Mouse (Mus musculus) inflammation-experienced regulatory T-cells, adult 16 weeks (primary cell): ENCODE results near the gene Slc25a22. TPM values are rescaled to one million over a fixed set of nuclear protein-coding genes. Genes with fewer than 3 reads are reported as not detected.

Experiments used
- polyA plus RNA-seq: library from polyadenylated mRNA; unstranded; fragments of 100-300 nt; shearing (Covaris generic); gene quantifications from one replicate; pipeline ENCODE4 v1.2.1, GENCODE M21; 2017

The Slc25a22 gene
- polyA plus RNA-seq = 82.4 TPM

DNA sequence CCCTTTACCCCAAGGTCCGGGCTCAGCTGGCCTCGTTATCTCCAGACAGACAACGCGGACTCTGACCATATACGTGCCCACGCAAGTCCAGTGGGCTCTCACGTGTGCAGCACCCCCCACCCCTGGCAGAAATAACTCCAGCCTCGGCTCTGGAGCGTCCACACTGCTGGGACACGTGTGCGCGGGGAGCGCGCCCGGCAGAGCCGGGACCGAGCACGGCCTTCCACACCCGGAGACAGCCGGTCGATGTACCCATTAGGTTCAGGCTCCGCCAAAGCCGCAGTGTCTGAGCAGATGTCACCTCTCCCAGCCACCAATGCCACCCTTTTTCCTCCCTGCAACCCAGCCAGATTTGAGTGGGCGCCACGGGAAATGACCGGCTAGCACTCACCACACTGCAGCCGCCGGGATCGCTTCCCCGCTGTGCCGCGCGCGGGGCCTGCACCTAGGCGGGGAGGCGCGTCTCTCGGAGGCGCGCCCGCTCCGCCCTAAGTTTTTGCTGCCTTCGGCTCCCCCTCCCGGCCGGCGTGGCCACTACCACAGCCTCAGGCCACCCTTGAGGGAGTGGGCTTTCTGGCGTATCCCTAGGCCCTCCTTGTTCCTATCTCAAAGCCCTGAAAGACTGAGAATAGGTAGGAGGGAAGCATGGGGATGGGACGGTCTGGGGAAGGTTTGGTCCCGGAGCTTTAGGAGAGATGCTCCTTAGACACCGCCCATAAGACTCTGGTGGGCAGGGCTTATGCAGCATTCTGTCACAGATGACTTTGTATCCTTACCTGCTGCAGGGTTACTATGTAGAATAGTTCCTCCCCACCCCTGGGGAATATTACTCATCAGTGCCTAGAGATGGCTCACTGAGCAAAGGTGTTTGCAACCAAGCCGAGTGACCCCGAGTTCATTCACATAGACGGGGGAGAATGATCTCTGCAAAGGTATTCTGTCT, at the start of gene Slc25a22:
Gene Slc25a22 (minus strand): TSS at position 715 of the 943 bp plus-strand sequence.

DNA sequence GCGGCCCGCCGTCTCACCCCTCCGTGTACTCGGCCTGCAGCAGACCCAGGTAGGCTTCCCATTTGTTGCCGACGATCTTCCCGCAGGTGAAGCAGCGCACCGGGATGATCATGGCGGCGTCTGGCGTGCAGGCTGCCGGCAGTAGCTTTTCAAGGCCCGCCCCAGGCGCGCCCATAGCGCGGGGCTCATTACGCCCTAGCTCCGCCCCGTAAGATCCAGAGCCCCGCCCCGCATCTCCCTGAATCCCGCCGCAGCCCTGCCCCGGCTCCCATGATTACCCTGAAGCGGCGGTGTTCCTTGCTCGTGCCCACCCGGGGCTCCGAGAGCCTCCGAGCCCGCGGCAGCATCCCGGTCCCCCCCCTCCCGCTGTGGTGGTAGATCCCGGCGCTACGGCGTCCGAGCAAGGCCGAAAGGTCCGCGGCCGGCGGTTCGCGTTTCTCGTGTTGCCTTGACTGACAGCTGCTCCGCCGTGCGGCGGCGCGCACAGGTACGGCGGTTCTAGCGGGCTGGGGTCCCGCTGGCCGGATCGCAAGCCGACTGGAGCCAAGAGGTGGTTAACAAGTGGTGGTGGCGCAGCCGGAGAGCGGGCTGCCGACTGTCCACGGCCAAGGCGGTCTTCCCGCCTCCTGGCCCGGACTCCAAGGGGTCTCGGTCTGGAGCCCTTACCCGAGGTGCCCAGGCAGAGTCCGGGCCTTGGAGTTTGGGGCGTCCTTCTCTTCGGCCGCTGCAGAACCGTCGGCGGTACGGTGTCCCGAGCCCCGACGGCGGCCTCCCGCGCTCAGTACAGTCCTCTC, 37.5 kb upstream of the Slc25a22 start, which contains the start of the genes Polr2l and Tspan4:
Gene Polr2l (minus strand): TSS at position 122 of the 794 bp plus-strand sequence.
Gene Tspan4 (plus strand): TSS at position 230 of the 794 bp plus-strand sequence.

DNA sequence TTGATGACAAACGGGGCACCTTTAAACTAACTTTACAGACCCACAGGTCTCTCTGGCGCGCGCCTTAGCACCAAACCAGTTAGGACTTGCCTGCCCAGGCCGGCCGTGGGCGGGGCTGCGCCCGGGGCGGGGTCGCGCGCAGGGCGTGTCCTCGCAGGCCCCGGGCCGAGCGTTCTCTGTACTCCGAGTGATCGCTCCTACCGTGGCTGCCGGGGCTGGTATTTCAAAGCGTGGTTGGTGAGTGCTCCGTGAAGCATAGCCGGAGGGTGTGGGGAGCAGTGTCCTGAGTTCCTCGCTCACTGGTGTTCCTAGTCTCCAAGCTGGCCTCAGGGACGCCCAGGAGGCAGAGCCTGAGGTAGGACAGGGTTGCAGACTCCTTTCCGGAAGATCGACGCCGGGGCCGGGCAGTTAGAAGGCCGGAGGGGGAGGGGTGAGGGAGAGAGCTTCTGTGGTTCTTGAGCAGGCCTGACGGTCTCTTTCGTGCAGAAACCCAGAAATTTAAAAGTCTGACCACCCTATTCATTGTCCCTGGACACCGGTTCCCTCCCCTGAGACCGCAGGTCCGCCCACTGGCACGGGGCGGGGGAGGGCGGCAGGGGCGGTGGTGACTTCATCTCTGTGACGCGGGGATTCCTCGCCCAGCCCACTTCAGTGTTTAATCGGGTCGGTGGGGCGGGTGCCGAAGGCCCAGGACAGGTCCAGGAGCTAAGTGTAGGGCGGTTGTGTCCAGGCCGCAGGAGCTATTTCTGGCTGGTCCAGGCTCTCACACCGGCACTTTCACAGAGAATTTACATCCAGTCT, 29.7 kb upstream of the Slc25a22 start, which contains the start of gene Cd151:
Gene Cd151 (plus strand): TSS at position 163 of the 801 bp plus-strand sequence.

DNA sequence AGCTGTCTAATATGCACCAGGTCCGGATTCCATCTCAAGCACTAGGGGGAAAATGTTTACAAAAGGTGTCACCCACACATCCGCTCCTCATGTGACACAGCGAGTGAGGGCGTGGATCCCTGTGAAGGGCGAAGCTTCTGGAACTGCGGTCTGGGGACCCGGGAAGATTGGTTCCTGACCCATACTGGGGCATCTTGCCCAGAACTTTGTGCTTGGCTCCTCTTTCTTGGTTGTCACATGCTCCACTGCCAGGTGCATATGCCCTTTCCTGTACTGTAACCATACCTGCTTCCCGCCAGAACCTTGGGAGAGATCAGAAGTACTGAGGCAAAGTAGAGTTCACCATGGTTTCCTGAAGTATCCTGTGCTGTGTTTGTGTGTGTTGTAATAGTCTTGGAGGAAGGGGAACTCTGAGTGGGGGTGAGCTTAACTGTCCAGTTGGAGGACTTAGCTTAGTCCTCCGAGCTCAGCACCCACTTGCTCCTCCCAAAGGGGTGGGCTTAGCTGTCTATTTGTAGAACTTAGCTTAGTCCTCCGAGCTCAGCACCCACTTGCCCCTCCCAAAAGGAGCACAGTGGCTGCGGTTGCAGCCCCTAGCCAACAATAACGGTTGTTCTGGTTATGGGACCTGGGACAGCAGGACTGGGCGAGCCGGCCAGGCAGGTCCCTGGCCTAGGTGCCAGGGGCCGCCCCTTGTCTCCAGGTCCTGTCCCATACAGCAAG, 22.9 kb upstream of the Slc25a22 start, which contains the start of gene Cracr2b:
Gene Cracr2b (plus strand): TSS at position 704 of the 723 bp plus-strand sequence.

DNA sequence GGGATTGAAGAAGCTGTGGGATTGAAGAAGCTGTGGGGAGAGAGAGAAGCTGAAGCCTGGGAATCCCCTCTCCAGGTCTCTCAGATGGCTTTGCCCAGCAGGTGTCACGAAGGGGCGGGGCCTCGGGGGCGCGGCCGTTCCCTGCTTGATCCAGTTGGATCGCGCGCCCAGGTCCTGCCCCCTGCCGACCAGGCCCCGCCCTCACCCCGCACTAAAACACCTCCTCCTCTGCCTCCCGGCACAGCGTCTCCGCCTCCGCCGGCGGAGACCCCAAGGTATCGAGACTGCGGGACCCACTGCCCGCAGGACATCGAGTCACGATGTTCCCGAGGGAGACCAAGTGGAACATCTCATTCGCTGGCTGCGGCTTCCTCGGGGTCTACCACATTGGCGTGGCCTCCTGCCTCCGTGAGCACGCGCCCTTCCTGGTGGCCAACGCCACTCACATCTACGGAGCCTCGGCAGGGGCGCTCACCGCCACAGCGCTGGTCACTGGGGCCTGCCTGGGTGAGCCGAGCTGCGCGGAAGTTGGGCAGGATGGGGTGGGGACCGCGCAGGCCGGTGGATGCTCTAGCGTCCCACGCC, 17.4 kb upstream of the Slc25a22 start, which contains the start of gene Pnpla2:
Gene Pnpla2 (plus strand): TSS at position 232 of the 585 bp plus-strand sequence.

DNA sequence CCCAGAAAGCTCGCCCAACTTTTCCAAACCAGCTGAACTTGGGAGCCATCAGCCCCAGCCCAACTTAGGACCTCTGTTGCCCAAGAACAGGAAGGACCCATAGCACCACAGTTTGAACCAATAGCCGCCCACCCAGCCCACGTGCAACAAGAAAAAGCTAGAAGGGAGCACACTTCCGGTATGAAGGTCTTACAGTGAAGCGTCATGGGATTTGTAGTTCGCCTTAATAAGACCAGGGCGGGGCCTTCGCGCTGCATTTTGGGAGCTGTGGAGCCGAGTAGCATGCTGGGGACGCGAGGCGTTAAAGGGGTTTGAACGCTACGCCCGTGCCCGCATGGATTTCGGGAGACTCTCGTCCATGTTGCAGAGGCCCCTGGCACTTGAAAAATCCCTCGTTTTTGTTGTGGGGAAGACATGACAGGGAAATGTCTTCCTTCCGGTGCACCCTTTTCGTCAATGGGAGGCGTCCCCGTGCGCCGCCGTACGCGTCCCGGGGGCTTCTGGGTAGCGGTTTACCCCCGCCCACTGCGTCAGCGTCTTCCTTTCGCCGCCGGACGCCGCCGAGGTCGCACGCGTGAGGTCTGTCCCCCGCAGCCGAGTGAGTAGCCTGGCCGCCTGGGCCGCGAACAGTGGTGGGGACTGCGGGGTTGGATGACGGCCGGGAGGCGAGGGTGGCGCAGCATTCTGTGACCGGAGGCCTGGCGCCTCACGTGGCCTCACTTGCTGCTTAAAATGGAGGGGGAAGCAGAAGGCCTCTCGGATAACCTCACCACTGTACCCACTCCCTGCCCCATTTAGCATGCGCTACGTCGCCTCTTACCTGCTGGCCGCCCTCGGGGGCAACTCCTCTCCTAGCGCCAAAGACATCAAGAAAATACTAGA, 9.7 kb upstream of the Slc25a22 start, which contains the start of gene Rplp2:
Gene Rplp2 (plus strand): TSS at position 261 of the 882 bp plus-strand sequence.

DNA sequence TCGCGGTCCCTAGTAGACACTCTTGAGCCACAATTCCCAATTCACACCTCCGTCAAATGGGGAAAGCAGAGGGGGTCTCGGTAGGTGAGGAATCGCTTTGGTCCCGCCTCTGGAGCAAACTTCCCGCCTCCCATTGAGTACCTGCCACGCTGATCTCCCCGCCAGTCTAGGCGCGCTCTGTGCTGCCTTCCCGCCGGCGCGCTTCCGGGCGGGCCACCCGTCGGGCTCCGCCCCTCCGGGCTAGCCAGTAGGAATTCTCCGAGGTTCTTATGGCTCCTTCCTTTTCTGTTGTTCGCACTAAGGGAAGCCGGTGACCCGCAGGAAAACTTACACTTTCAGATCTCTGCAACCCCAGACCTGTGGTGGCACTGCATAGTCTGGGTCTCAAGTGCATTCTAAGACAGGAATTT, 6.1 kb upstream of the Slc25a22 start, which contains the start of gene Pidd1:
Gene Pidd1 (minus strand): TSS at position 198 of the 410 bp plus-strand sequence.

DNA sequence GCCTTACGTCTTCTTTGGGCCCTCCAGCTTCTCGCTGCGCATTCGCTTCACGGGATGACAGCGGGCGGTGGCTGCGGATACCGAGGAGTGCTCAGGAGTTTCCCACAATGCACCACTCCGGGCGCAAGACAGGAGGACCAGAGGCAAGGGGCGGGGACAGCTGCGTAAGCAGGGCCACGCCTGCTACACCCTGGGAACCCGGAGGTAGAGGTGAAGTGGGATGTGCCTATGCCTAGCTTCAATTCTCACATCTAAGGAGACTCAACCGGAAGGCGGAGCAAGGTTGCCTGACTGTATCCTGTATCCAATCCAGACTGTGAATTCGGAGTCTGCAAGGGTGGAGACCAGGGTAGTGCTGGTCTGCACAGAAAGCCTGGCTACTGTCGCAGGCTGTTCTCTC, 8.4 kb downstream of the Slc25a22 start, which contains the start of gene Cend1:
Gene Cend1 (minus strand): TSS at position 182 of the 400 bp plus-strand sequence.

DNA sequence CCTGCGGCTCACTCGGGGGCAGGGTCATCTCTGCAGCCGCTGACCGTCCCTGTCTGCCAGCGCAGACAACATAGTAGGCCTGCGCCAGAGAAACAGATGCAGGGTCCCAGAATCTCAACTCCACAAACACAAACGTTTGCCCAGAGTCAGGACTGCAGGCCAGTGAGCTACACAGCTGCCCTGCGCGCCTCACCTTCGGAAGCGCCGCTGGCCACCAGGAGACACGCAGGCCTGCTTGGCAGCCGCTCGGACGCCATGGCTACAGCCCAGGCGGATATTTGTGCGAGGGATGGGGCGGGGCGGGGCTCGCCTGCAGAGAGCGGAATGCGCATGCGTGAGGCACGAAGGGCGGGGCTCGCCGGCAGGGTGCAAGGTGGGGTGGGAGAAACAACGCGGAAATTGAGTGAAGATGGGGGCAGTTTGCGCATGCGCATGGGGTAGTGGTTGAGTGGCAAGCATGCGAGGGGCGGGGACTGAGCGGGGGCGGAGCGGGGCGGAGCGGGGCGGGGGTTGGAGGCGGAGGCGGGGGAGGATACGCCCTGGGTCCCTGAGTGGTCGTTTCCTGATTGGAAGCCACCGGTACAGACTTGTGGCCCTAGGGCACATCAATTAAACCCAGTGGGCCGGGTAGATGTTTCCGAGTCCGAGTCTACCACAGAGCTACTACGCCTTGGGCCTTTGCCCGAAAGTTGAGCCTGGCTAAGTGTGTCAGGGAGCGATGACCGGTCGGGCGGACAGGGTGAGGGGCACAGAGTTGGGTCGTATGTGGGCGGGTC, 23.7 kb downstream of the Slc25a22 start, which contains the start of gene Gatd1:
Gene Gatd1 (minus strand): TSS at position 328 of the 776 bp plus-strand sequence.

DNA sequence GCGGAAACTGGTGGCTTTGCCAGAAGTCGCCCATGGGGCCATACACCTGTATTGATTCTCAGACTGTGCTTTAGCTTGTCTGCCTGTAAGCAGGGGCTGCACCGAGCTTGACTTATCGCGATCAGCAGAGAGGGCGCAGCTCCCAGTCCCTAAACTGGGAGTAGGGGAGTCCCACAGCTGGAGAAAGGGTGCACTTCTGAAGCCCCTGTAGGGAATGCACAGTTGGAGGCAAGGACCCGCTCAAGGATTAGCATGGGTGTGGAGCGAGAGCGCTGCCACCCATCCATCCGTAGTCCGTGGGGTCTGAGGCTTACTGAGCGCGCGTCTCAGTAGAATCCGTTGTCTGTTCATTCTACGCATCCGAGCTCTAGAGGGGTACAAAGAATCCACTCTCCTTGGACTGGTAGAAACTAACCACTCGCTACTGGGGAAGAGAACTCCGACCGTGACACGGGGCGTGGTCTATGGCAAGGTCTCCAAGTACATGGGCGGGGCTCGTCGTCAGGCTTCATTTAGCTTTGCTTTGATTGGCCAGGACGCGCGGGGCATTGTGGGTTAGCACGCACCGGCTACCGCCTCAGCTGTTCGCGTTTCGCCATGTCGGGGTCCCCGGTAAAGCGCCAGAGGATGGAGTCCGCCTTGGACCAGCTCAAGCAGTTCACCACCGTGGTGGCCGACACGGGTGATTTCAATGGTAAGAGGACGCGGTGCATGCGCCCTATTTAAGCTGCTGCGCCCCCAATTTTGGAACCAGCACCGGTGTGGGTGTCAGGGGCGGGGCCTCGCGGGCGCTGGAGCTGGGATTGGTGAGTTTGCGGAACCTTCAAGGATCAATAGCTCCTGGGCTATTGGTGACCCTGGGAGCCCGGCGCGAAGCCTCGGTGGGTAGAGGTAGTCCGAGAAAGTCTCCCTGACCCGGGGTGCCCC, 45.8 kb downstream of the Slc25a22 start, which contains the start of gene Taldo1:
Gene Taldo1 (plus strand): TSS at position 575 of the 927 bp plus-strand sequence.

Other genes with a start within 250 kb of the Slc25a22 start
- 3.5 TPM for gene Hras, start 243.9 kb downstream of the Slc25a22 start, polyA plus RNA-seq
- 3.5 TPM for gene Lrrc56, start 243.7 kb downstream of the Slc25a22 start, polyA plus RNA-seq
- gene Lmntd2, start 223.8 kb downstream of the Slc25a22 start, polyA plus RNA-seq = 15.4 TPM
- 24.4 TPM for gene Rassf7, start 222.0 kb downstream of the Slc25a22 start, polyA plus RNA-seq
- gene Phrf1, start 209.1 kb downstream of the Slc25a22 start, polyA plus RNA-seq = 133 TPM
- gene Irf7, start 171.4 kb downstream of the Slc25a22 start, polyA plus RNA-seq = 111 TPM
- gene Cdhr5, start 161.1 kb downstream of the Slc25a22 start, polyA plus RNA-seq = not detected
- not detected for gene Sct, start 158.8 kb downstream of the Slc25a22 start, polyA plus RNA-seq
- not detected for gene Drd4, start 145.9 kb downstream of the Slc25a22 start, polyA plus RNA-seq
- gene Deaf1, start 110.2 kb downstream of the Slc25a22 start, polyA plus RNA-seq = 15.6 TPM
- 41.9 TPM for gene Tmem80, start 110.2 kb downstream of the Slc25a22 start, polyA plus RNA-seq
- not detected for gene Eps8l2, start 99.0 kb downstream of the Slc25a22 start, polyA plus RNA-seq
- gene Taldo1, start 45.7 kb downstream of the Slc25a22 start, polyA plus RNA-seq = 342 TPM
- 85.0 TPM for gene Gatd1, start 23.8 kb downstream of the Slc25a22 start, polyA plus RNA-seq
- 0.56 TPM for gene Cend1, start 8.4 kb downstream of the Slc25a22 start, polyA plus RNA-seq
- gene Pidd1, start 6.1 kb upstream of the Slc25a22 start, polyA plus RNA-seq = 14.5 TPM
- gene Rplp2, start 9.5 kb upstream of the Slc25a22 start, polyA plus RNA-seq = 1,588 TPM
- gene Pnpla2, start 17.3 kb upstream of the Slc25a22 start, polyA plus RNA-seq = 99.5 TPM
- gene Cracr2b, start 23.2 kb upstream of the Slc25a22 start, polyA plus RNA-seq = not detected
- 8.9 TPM for gene Cd151, start 29.5 kb upstream of the Slc25a22 start, polyA plus RNA-seq
- 31.5 TPM for gene Polr2l, start 37.2 kb upstream of the Slc25a22 start, polyA plus RNA-seq
- 3.8 TPM for gene Tspan4, start 37.3 kb upstream of the Slc25a22 start, polyA plus RNA-seq
- gene Chid1, start 102.0 kb upstream of the Slc25a22 start, polyA plus RNA-seq = 24.9 TPM
- gene Ap2a2, start 124.3 kb upstream of the Slc25a22 start, polyA plus RNA-seq = 25.5 TPM
- 0.18 TPM for gene Muc6, start 217.4 kb upstream of the Slc25a22 start, polyA plus RNA-seq